Mouse (Mus musculus): Measurements from ENCODE around the gene Mtg2. TPM values are rescaled to one million over a fixed set of nuclear protein-coding genes. Genes with fewer than 3 reads are reported as not detected.

Mtg2 gene
- 10 to 100 TPM; 13.7 to 17.5 TPM for total RNA-seq (2021)
- long read RNA-seq, experiment 1, partial matches to known transcripts: 6 of 37 reads
- long read RNA-seq, experiment 1, other reads (novel, unspliced or antisense): 28 of 37 reads
- long read RNA-seq, experiment 2, partial matches to known transcripts: 3 of 18 reads
- long read RNA-seq, experiment 2, other reads (novel, unspliced or antisense): 15 of 18 reads

DNA sequence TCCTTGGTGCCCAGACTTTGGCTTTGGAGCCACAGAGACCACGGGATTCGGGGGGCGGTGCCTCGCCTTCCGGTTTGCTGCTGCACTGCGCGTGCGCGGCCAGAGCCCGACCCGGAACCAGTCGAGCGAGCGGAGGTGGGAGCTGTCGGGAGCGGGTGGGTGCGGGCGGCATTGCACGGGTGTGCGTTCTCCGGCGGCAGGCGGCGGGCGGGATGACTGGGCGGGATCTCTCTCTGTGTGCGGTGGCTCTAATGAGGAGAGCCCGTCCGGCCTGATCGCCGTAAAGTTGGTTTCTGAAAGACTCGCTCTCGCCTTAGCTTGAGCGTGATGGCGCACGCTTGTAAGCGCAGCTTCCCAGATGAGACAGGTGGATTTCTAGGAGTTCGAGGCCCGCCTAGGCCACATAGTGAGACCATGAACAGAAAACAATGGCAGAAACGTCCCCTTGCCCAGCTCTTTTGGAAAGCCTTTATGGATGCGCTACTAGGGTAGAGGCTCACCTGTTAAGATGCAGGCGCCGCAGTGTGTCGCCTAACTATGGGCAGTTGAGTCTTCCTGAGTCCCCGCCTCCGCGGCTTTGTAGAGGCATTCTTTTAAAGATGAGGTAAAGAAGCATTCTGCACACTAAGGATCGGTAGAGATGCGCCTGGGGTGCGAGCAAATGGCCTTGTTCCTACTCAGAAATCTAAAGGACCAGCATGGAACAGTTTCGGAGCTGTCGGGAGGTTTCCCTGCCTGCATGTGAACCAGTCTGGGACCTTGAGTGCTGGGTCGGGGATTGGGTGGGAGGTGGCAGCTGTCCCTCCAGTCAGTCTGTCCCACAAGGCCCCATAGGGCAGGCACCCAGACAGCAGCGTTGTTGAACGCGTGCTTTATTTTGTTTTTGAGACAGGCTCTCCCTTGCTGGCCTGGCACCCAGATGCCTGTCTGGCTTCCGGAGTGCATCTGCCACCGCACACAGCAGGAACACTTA is at the start of gene Mtg2:
Mtg2 (plus strand) TSS at position 108 of the 973 bp plus-strand sequence.
- peak; percentile 97 to 98 for DNase-seq (ENCODE audit: low spot score in 2 of 2)

DNA sequence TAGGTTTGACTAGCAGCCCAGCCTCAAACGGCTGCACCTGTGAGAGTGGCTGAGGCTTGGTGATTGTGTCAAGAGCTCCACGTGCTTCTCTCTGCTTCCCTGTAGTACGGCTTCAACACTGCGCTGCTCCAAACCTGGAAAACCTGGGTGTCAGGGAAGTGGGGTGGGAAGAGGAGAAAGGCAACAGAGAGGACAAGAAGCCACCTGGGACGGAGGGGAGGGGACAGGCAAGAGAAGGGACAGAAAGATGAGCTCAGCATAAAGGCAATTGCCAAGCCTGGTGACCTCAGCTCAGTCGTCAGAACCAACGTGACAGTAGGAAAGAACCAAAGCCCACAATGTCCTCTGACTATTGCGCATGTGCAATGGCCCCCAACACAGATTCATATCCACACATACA is 49.5 kb upstream of the Mtg2 start:
- no peak for DNase-seq (ENCODE audit: low spot score in 2 of 2)

DNA sequence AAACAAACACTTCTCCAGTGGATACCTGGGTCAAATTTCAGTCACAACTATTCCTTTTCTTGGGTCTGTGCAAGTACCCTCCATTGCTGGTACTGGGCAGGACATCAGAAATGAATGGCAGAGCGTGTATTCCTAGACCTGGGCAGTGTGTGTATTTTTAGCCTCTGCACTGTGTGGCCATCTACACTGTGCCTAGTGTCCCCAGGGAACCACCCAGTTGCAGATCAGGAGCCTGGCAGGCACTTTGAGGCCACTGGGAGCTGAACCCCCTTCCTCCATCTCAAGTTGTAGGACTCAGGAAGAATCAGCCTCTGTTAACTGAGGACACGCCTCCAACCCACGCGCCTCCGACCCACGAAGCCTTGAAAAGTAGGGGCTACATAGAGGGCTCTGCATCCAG is 47.6 kb upstream of the Mtg2 start:
- no peak for DNase-seq (ENCODE audit: low spot score in 2 of 2)

- DNase-seq (ENCODE audit: low spot score in 2 of 2): peak; percentile 96 to 99
Observed at GRCm38 (mm10) chr2:180024401-180025098, 45.8 kb upstream of the Mtg2 start, which contains the start of gene Lsm14b. Gene Lsm14b (plus strand): TSS chr2:180024987.

DNA sequence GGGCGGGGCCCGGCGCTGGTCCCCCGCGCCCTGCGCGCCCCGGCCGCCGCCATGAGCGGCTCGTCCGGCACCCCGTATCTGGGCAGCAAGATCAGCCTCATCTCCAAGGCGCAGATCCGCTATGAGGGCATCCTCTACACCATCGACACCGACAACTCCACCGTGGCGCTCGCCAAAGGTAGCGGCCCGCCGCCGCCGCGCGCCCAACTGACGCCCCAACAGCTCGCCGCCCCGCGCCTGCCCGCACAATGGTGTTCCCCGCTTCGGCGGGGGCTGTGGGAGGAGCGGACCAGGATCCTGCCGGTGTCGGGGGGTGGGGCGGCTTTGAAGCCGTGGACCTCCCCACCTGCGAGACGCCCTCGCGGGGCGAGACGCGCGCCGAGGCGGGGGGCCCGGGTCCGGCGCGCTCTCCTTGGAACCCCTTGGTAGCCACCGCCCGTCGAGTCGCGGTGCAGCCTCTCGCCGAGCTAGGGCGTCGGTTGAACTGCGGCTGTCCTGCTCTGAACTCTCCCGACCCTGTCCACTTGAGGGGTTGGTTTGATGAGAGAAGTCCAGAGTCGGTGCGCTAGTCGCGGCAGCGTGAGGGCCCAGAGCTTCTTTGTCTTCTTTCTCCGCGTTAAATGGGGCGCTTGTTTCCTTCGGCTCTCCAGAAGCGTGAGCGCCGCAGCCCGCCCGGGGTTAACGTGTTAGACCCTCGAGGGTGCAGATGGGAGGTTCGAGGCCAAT is 45.1 kb upstream of the Mtg2 start:
- DNase-seq (ENCODE audit: low spot score in 2 of 2): peak in 1 of 2 experiments; percentile 53

GRCm38 (mm10) chr2:180025861-180026200 is 44.6 kb upstream of the Mtg2 start:
- no peak for DNase-seq (ENCODE audit: low spot score in 2 of 2)

- no peak for DNase-seq (ENCODE audit: low spot score in 2 of 2)
Observed at GRCm38 (mm10) chr2:180027768-180028167, 42.6 kb upstream of the Mtg2 start.

- DNase-seq (ENCODE audit: low spot score in 2 of 2): no peak
Observed at GRCm38 (mm10) chr2:180031270-180031669, 39.1 kb upstream of the Mtg2 start.

GRCm38 (mm10) chr2:180032925-180033324 is 37.5 kb upstream of the Mtg2 start:
- DNase-seq (ENCODE audit: low spot score in 2 of 2): no peak

DNA sequence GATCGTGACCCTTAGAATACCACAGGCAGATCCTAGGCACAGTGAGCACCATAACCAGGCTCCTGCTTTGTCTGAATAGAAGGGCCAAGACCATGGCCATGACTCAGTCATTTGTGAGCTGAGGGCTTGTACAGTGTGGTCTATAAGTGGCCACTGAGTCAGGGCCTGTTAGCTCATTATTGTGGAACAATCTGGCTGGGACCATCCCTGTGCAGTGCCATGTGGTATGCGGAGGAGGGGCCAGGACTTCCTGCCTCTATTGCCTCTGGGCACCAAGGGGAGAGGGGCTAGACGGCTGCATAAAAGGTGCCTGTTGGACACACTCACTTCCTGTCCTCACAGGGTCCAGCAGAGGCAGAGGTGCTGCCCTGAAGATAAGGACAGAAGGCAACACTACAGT is 36.4 kb upstream of the Mtg2 start:
- no peak for DNase-seq (ENCODE audit: low spot score in 2 of 2)

GRCm38 (mm10) chr2:180034753-180035152 is 35.6 kb upstream of the Mtg2 start:
- DNase-seq (ENCODE audit: low spot score in 2 of 2): no peak

- DNase-seq (ENCODE audit: low spot score in 2 of 2): no peak
Observed at GRCm38 (mm10) chr2:180040406-180040805, 30.0 kb upstream of the Mtg2 start.

DNA sequence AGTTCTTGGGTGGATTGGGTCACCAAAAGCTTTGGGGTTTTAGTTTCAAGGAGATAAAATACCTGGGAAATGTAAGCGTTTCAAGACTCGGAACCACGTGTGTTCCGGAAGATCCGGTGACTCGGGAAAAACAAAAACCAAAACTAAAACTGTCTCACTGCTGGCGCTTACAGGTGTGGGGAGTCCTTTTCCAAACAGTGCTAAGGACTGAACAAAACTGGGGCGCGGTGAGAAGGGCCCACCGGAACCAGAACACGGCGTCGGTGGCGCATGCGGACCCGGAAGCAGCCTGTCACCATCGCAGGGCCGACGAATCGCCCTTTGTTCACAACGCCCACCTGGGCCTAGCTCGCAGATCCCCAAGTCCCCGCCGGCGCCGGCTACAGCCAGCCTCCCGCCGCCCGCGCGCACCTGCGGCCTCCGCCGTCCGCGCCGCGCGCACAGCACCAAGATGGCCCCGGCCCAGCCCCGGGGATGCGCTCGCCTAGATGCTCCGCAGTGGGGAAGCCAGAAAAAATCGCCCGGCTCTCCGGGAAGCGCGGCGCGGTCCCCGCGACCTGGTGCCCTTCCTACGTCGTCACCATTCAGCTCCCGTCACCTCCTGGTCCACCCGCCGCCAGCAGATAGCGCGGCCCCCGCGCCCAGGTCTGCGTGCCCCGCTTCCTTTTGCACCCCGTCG is 28.7 kb upstream of the Mtg2 start:
- DNase-seq (ENCODE audit: low spot score in 2 of 2): peak; percentile 51 to 58

DNA sequence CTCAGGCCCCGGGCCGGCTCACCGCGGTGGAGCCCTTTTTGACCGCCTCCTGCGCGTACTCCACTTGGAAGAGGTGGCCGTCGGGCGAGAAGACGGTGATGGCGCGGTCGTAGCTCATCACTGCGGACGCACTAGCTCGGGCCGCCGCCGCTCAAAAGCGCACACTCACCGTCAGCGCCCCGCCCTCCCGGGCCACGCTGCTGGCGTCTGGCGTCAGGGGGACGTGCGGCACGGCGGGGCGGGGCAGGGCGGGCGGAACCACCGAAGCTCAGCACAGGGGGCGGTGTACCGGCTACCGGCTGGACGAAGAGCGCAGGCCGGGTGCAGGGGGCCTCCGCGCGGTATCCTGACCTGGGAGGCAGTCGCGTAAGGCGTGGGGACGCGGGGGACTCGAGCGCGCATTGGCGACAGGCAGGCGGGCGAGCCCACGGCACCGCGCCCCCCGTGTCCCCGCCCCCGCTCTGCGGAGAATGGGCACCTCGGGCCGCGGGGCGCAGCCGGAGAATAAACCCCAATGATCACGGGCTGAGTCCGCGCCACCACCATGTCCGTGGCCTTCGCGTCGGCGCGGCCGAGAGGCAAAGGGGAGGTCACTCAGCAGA is 28.0 kb upstream of the Mtg2 start, which contains the start of the genes Psma7 and Ss18l1:
Psma7 (minus strand) TSS at position 178 of the 602 bp plus-strand sequence.
Ss18l1 (plus strand) TSS at position 254 of the 602 bp plus-strand sequence.
- DNase-seq (ENCODE audit: low spot score in 2 of 2): peak; percentile 86 to 93

DNA sequence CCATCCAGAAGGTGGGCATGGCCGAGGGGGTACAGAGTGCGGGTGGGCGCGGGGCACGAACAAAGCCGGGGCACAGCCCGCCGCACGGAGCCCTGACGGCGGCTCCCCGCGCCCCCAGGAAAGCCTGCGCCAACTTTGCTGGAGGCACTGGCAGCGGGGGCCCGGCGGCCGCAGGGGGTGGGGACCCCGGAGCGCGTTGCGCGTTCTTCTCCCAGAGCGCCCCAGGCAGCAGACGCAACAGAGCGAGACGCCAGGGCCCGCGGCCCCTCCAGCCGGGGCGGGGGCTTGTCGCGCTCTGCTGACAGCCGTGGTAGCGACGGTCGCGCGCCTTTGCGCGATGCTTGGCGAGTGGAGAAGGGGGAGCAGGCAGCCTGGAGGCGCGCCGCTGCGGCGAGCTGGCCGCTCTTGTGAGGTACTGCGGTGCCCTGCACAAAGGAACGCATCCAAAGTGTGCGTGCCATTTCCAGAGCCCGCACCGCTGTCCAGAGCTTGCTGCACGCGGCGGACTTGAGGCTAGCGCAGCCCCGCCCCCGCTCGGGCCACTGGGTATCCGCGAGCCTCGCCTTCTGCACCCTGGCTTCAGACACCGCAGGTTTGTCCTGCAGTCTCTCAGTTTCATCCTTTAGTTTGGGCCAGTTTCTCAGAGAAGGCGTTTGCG is 27.4 kb upstream of the Mtg2 start:
- peak; percentile 46 to 59 for DNase-seq (ENCODE audit: low spot score in 2 of 2)

GRCm38 (mm10) chr2:180045283-180045682 is 25.1 kb upstream of the Mtg2 start:
- DNase-seq (ENCODE audit: low spot score in 2 of 2): no peak

DNA sequence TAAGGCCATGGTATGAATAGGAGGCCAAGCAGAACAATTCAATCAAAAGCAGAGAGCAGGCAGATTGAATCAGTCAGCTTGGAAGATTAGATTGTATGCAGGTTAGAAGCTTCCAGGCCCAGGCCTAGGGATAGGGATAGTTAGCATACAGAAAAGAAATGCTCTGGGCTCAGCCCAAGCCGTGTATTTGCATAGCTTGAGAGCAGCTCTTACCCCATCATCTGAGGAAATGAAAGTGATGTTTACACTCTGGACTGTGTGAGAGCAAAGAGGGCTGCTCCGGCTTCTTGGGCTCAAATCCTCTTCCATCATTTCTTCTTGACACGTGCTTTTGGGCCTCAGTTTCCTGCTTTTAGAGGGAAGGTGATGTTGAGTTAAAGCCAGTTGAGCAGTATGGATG is 22.8 kb upstream of the Mtg2 start:
- no peak for DNase-seq (ENCODE audit: low spot score in 2 of 2)

GRCm38 (mm10) chr2:180047980-180048635 is 22.3 kb upstream of the Mtg2 start:
- DNase-seq (ENCODE audit: low spot score in 2 of 2): peak; percentile 53 to 68

DNA sequence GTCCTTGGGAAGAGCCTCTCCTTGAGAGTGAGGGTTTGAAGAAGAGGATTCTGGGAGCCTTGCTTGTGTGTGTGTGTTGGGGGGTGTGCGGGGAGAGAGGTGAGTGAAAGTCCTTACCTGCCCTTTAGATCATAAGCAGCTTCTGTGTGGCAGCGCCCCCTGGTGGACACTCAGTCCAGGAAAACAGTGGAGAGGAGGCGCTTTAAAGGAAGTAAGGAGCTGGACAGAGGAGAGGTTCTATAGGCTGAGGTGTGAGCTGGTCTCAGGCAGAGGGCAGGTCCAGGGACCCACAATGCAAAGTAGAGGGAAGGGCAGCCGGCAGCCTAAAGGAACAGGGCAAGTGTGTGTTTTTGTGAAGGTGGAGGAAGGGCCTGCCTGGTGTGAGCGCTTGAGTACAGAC is 19.4 kb upstream of the Mtg2 start:
- peak; percentile 83 to 90 for DNase-seq (ENCODE audit: low spot score in 2 of 2)
